19 mouse cellular contexts compared by ENCODE assay signal in the genomic region with DNA sequence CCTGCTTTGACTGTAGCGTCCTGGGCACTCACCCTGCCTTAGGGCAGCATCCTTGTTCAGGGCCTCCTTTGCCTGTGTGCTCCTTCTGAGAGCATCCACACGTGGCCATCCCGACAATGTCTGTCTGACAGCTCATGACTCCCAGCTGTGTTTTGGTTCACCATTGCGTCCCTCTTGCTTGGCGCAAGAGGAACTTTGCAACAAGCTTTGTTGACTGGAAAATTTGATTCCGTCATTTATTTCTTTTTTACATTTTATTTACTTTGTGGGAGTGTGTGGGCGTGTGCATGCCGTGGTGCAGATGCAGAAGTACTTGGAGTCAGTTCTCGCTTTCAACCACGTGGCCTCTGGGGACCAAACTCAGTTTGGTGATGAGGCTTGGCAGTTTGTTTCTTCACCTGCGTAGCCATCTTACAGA. TPM values are rescaled to one million over a fixed set of nuclear protein-coding genes. Genes with fewer than 3 reads are reported as not detected.
A peak's percentile ranks its signal among the peaks of the same experiment; 100 is the strongest.
DNase-seq lines count a peak whose midpoint lies in the region; ATAC-seq lines count a peak whose summit lies in the region.
"Had no signal": no experiment of that assay in that cellular context is flagged by ENCODE, and none has a peak within 500 bp of the region (broad histone marks: within the 10 kb centered on the region; RNA-seq: fewer than 3 reads in every experiment).

No protein-coding gene starts in this region.

- H3K36me3 ChIP-seq in kidney, embryonic 15.5 days, result peaks cover 34% of the 10 kb centered on the region
- H3K36me3 ChIP-seq in hindbrain, embryonic 10.5 days, result peaks cover 33% of the 10 kb centered on the region

- no peak overlapping the region for H3K4me3 ChIP-seq in kidney, embryonic 15.5 days (replicated peaks)
- no peak overlapping the region for H3K4me3 ChIP-seq in hindbrain, embryonic 10.5 days
- H3K4me3 ChIP-seq: gastrocnemius, adult 2 months; heart, embryonic 10.5 days; left cerebral cortex, adult 2 months; limb, embryonic 15.5 days; midbrain, embryonic 12.5 days had no signal

- H3K27me3 ChIP-seq in kidney, embryonic 15.5 days, result no peaks in the 10 kb centered on the region
- H3K27me3 ChIP-seq in hindbrain, embryonic 10.5 days (ENCODE audit: insufficient read depth, poor library complexity, severe bottlenecking), result no peaks in the 10 kb centered on the region
- H3K27me3 ChIP-seq: limb, embryonic 15.5 days; midbrain, embryonic 12.5 days had no signal

- H3K9ac ChIP-seq in kidney, embryonic 15.5 days, result no peak overlapping the region
- H3K9ac ChIP-seq: limb, embryonic 15.5 days; midbrain, embryonic 12.5 days had no signal

- no peaks in the 10 kb centered on the region for H3K9me3 ChIP-seq in kidney, embryonic 15.5 days (replicated peaks)
- H3K9me3 ChIP-seq in hindbrain, embryonic 10.5 days, result no peaks in the 10 kb centered on the region
- H3K9me3 ChIP-seq: heart, embryonic 10.5 days; limb, embryonic 15.5 days; midbrain, embryonic 12.5 days had no signal

- 0 out of 2 replicates have a peak, but pooled peaks have one; percentile 36 for ATAC-seq in kidney, embryonic 15.5 days (replicated peaks; ENCODE audit: low FRiP score)
- ATAC-seq in granulocyte monocyte progenitor cell, adult 5-6 weeks (replicated peaks; ENCODE audit: poor library complexity, severe bottlenecking), result peak; percentile 63
- ATAC-seq in neutrophil, adult 5-6 weeks (ENCODE audit: extremely low read depth, insufficient number of reproducible peaks, low FRiP score, poor library complexity, severe bottlenecking), result peak; percentile 80
- ATAC-seq: forebrain, embryonic 14.5 days had no signal

- no peak overlapping the region for H3K4me2 ChIP-seq in kidney, embryonic 15.5 days
- H3K4me2 ChIP-seq: limb, embryonic 15.5 days; midbrain, embryonic 12.5 days had no signal

- H3K4me1 ChIP-seq in kidney, embryonic 15.5 days, result peaks cover 28% of the 10 kb centered on the region
- H3K4me1 ChIP-seq in hindbrain, embryonic 10.5 days (replicated peaks), result peaks cover 46% of the 10 kb centered on the region

- DNase-seq in kidney, postnatal 10 days, result no peak
- DNase-seq in A20 (ENCODE audit: low read depth, low spot score), result peak; percentile 82
- DNase-seq in layer of hippocampus, adult 8-10 months (ENCODE audit: low spot score in 2 of 2), result no peak
- no peak for DNase-seq in hindbrain, embryonic 10.5 days (ENCODE audit: low spot score)
- DNase-seq in thymus, postnatal 0 days (ENCODE audit: low spot score), result no peak
- DNase-seq: cerebellum, adult 11-12 months; embryo, embryonic 11 days; gastrocnemius, adult 2 months; heart, postnatal 36 days; right cerebral cortex, postnatal 25 days; thymus, adult 18-20 months had no signal

- 42% methylated on average over 11 of the region's 11 CpGs for WGBS in kidney, embryonic 15.5 days
- WGBS in hindbrain, embryonic 10.5 days, result 82% methylated on average over 11 of the region's 11 CpGs

- H3K27ac ChIP-seq in kidney, embryonic 15.5 days, result no peak overlapping the region; the same call in 1 of the 2 replicates
- no peak overlapping the region for H3K27ac ChIP-seq in hindbrain, embryonic 10.5 days
- H3K27ac ChIP-seq: gastrocnemius, adult 2 months; heart, embryonic 10.5 days; left cerebral cortex, adult 2 months; limb, embryonic 15.5 days; midbrain, embryonic 12.5 days had no signal

RNA-seq across cellular contexts. Expression of a gene that starts 15.2 kb away (rescaled TPM):
- polyA plus RNA-seq in kidney, embryonic 15.5 days (2015; fragmentation: Nextera tagmentation; extraction: Ambion mirVana), result 15.8 and 16.1 TPM in 2 replicates
- total RNA-seq in granulocyte monocyte progenitor cell, adult 5-6 weeks (2014; fragmentation: Nextera tagmentation), result 41.8 and 47.6 TPM in 2 replicates
- total RNA-seq in granulocyte monocyte progenitor cell, adult 5-6 weeks (2017), result 69.2 and 79.4 TPM in 2 replicates
- 120 and 122 TPM in 2 replicates for total RNA-seq in neutrophil, adult 5-6 weeks (2017)
- total RNA-seq in layer of hippocampus, adult 8-10 months (2022), result 10 to 100 TPM; 15.4 to 17.4 (median 17.3) TPM
- polyA plus RNA-seq in hindbrain, embryonic 10.5 days (2016; fragmentation: Nextera tagmentation; extraction: Ambion mirVana), result 9.6 and 11.2 TPM in 2 replicates
- polyA plus RNA-seq in thymus, postnatal 0 days (2015; fragmentation: Nextera tagmentation; extraction: Ambion mirVana), result 8.7 and 12.1 TPM in 2 replicates

RNA-seq across cellular contexts. Expression of a gene that starts 45.1 kb away (rescaled TPM):
- 107 and 117 TPM in 2 replicates for polyA plus RNA-seq in kidney, embryonic 15.5 days (2015; fragmentation: Nextera tagmentation; extraction: Ambion mirVana)
- 113 and 129 TPM in 2 replicates for total RNA-seq in granulocyte monocyte progenitor cell, adult 5-6 weeks (2014; fragmentation: Nextera tagmentation)
- 155 and 185 TPM in 2 replicates for total RNA-seq in granulocyte monocyte progenitor cell, adult 5-6 weeks (2017)
- total RNA-seq in neutrophil, adult 5-6 weeks (2017), result 44.6 and 48.3 TPM in 2 replicates
- total RNA-seq in layer of hippocampus, adult 8-10 months (2022), result 10 to 100 TPM; 52.9 to 61.0 (median 54.6) TPM
- 90.0 and 94.0 TPM in 2 replicates for polyA plus RNA-seq in hindbrain, embryonic 10.5 days (2016; fragmentation: Nextera tagmentation; extraction: Ambion mirVana)
- polyA plus RNA-seq in thymus, postnatal 0 days (2015; fragmentation: Nextera tagmentation; extraction: Ambion mirVana), result 94.8 and 98.4 TPM in 2 replicates
